Mouse (Mus musculus): Measurements from ENCODE around the gene Npl.
"Not testable (repeated sequence)": the region's sequence is repeated elsewhere in the genome, so short reads cannot be mapped to it uniquely, and the experiment has no call there.

Gene Npl

DNA sequence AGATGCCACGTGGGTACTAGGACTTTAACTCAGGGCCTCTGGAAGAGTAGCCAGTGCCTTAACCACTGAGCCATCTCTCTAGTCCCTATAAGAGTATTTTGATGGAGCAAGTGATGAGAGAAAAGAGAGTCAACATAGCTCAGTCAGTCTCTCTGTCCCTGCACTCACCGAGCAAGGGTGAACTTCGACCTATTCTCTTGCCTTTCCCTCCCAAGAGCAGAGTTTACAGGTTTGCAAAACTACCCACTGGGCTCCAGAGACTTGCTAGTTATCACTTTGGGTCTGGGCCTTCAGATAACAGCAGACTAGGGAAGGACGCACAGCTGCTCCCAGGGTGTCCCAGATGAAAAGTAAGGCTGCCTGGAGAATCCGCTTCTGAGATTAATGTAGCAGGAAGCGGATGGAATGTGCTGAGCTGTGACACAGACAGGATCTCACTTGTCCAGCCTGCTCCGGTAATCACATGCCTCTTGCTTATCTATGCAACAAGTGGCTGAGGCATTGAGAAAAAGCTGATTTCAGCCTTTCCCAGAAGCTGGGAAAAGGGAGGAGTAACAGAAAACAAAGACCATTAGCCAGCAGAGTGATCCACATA is 7.0 kb downstream of the Npl start:
- no peak for DNase-seq (ENCODE audit: low spot score in 2 of 2)

- DNase-seq (ENCODE audit: low spot score in 2 of 2) = no peak
Measured at GRCm38 (mm10) chr1:153540753-153541152, 9.1 kb downstream of the Npl start.

DNA sequence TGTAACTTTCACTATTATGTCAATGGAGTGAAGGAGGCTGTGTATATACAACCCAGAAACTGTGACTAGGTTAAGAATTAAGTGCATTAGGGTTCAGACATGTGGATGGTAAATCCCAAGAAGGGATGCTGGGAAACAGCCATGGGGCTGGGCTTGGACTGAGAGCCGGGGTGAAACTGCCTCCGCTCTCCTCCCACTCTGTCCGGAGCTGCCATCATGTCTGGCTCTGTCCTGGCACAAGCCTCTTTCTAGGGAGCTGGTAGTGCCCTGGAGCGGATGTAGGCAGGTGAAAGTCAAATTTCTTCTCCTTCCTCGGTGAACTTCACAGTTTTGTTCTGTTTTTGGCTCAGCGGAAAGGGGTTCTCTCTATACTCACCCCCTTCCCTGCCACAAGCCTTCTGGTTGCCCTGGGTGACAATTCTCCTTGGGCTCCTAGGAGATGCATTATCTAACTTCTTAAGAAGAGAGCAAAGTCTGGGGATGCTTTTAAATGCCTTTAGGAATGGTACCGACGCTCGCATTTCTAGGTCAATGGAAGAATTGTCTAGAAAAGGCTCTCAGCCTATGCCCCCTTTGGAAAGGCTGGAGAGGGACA is 10.0 kb downstream of the Npl start:
- DNase-seq (ENCODE audit: low spot score in 2 of 2) = no peak

DNA sequence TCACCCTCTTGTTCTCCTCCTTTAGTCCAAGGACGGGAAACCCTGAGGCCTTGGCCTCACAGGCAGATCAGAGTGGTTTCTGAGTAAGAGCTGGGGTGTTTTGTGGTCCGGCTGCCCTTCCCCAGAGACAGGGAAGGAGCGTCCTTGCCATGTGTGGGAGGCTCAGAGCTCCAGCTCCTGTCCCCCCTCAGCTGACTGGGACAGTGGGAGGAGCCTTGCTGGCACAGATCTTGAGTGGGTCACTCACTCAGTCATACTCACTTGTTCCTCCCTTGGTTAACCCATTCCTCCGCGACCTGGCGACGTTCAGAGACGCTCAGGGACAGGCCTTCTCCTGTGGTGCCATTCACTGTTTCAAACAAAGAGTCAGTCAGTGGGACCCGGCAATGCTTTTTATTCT is 14.2 kb downstream of the Npl start:
- peak in 1 of 2 experiments; percentile 15 for DNase-seq (ENCODE audit: low spot score in 2 of 2)

DNA sequence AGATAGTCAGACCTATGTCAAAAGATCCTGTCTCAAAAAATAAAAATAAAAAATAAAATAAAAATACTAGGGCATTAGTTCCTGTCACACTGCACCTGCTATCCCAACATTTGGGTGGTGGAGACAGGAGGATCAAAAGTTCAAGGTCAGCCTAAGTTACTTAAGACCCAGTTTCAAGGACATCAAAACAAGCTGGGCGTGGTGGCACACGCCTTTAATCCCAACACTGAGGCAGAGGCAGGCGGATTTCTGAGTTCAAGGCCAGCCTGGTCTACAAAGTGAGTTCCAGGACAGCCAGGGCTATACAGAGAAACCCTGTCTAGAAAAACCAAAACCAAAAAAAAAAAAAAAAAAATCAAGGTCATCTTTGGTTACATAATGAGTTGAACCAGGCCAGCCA is 16.9 kb downstream of the Npl start:
- DNase-seq (ENCODE audit: low spot score in 2 of 2) = not testable (repeated sequence)

DNA sequence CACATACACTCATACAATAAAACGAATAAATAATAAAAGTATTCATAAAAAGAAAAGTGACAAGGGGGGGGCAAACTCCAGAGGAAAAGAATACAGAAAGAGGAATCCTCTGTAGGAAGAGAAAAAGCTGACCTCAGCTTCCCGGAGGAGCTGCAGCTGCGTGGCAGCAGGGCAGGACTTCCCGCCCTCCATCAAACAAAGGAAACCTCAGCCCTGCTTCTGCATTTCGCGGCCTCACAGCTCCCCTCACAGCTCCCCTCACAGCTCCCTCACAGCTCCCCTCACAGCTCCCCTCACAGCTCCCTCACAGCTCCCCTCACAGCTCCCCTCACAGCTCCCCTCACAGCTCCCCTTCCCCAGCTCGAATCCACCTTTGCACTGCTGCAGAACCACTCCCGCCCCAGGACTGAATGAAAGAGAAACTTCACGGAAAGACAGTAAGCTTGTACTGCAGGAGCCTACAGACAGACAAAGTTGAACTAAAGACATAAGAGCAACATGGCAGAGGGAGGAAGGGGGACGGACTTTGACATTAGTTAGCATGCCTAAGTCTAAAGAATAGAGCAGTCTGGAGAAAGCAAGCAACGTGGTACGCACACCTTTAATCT is 17.5 kb downstream of the Npl start:
- DNase-seq (ENCODE audit: low spot score in 2 of 2) = no peak

DNA sequence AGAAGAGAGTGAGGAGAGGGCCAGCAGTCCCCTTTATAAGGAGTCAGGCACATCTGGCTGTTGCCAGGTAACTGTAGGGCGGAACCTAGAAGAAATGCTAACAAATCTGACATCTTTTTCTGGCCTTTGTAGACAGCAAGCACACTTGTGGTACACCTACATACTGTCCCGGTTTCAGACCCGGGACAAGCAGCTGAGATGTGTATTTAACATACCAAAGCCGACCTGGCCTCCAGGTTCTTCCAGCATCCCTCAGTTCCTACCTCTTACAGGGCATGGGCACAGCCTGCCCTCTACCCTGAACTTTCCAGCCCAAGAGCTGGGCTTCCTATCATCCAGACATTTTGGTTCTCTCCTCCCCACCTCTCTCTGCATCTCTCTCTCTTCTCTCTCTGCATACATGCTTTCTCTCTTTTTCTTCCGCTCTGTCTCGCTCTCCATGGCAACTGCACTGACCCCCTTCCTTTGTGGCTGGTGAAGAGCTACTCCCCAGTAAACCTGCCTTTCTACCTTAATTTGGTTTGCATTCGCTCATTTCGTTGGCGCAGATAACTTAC is 18.1 kb downstream of the Npl start:
- no peak for DNase-seq (ENCODE audit: low spot score in 2 of 2)

GRCm38 (mm10) chr1:153522116-153522515 is 27.7 kb downstream of the Npl start:
- no peak for DNase-seq (ENCODE audit: low spot score in 2 of 2)

DNA sequence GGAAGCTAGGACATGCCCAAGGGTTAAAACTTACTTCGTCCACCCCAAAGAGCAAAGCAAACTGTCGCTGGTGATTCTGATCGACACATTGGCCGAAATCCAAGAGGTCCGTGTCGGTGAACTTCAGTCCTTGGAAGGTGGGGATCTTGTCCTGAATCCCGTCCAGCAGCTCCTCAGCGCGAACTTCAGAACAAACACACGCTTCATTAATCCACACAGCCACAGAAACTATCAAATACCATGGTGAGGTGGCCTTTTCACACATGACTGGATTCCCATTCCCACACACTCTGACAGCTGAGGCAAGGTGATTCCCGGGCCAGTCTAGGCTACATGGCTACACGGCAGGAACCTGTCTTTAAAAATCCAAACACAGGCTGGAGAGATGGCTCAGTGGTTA is 34.5 kb downstream of the Npl start:
- DNase-seq (ENCODE audit: low spot score in 2 of 2) = no peak

- no peak for DNase-seq (ENCODE audit: low spot score in 2 of 2)
Measured at GRCm38 (mm10) chr1:153510330-153511009, 39.4 kb downstream of the Npl start.

GRCm38 (mm10) chr1:153509569-153509968 is 40.3 kb downstream of the Npl start:
- not testable (repeated sequence) for DNase-seq (ENCODE audit: low spot score in 2 of 2)

- DNase-seq (ENCODE audit: low spot score in 2 of 2) = no peak
Measured at GRCm38 (mm10) chr1:153509012-153509411, 40.8 kb downstream of the Npl start.

- DNase-seq (ENCODE audit: low spot score in 2 of 2) = no peak
Measured at GRCm38 (mm10) chr1:153506266-153506665, 43.6 kb downstream of the Npl start.

DNA sequence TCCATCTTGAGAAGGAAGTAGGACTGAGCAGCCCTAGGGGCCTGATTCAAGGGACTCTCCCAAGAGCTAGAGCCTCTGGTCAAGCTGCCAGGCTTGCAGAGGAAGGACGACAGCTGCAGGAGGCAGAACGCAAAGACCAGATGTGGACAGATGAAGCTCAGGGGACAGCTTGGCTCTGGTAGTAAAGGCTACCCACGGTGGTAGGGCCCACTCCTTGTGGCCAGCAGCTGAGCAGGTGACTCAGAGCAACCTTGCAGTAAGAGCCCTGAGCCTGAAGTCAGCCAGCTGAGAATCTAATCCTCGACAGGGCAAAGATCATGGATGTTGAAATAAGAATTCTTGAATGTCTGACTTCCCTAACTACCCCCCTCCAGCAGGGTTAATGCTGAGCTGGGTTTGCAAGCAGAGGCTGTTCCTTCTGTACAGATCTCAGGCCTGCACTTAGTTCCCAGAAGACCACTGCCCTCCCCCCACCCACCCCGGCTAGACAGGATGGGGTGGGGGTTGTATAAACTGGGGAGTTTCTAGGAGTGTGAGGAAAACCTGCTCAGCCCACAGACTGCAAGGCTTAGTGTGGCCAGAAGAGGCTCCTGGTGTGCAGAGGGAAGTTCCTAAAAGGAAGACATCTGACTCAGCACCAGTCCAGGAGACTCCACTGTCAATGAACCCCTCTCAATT is 48.1 kb downstream of the Npl start:
- no peak for DNase-seq (ENCODE audit: low spot score in 2 of 2)

DNA sequence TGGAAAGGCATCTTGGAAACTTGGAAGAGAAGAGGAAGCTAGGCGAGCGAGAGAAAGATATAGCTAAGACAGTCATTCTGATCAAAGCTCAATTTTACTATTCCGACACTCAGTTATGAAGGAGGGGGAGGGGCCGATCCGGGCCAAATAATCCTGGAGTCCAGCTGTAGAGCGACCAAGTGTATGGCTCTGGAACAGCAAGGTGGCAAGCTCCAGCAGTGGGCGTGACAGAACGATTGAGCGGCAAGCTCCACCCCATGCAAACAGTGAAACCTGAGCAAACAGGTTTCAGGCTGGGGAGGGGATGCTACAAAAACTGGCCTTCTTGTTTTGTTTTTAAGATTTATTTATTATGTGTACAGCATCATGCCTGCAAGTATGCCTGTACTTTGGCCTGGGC is 49.8 kb downstream of the Npl start:
- DNase-seq (ENCODE audit: low spot score in 2 of 2) = no peak

GRCm38 (mm10) chr1:153496030-153496429 is 53.8 kb downstream of the Npl start:
- DNase-seq (ENCODE audit: low spot score in 2 of 2) = no peak

DNA sequence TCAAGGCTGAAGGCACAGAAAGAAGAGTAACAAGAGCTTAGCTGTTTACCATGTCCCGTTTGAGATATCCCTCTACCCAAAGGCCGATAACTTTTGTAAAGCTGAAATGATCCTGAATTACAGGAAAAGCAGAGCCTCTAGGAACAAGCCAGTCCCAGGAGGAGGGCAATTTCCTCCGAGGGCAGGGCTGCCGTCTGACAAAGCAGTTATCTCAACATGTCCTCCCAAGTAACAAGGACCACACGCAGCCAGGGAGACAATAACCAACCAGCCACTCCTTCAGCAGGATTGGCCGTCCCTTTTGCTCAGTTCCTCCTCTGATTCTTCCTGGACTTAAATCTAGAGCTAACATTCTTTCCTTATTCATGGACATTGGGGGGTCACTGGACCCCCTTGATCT is 55.9 kb downstream of the Npl start:
- DNase-seq (ENCODE audit: low spot score in 2 of 2) = peak in 1 of 2 experiments; percentile 52

- DNase-seq (ENCODE audit: low spot score in 2 of 2) = peak in 1 of 2 experiments; percentile 51
Measured at GRCm38 (mm10) chr1:153493338-153493737, 56.5 kb downstream of the Npl start.

- peak in 1 of 2 experiments; percentile 60 for DNase-seq (ENCODE audit: low spot score in 2 of 2)
Measured at GRCm38 (mm10) chr1:153491822-153492221, 58.0 kb downstream of the Npl start.

GRCm38 (mm10) chr1:153491345-153491744 is 58.5 kb downstream of the Npl start:
- DNase-seq (ENCODE audit: low spot score in 2 of 2) = peak in 1 of 2 experiments; percentile 53

- peak in 1 of 2 experiments; percentile 57 for DNase-seq (ENCODE audit: low spot score in 2 of 2)
Measured at GRCm38 (mm10) chr1:153489963-153490362, 59.9 kb downstream of the Npl start.

- peak in 1 of 2 experiments; percentile 56 for DNase-seq (ENCODE audit: low spot score in 2 of 2)
Measured at GRCm38 (mm10) chr1:153489540-153489939, 60.3 kb downstream of the Npl start.

Measured in spleen, postnatal 4 days (tissue).